Mouse (Mus musculus) adrenal gland, adult (tissue): Measurements from ENCODE around the gene Olfr376.

ENCODE experiments used
- DNase-seq, 2 experiments: peaks; one replicate each; pipeline ENCODE4 v3.0.0; 2022 to 2023; ENCODE audit warnings: low spot score in 1 of 2; ENCODE audit not compliant: inconsistent age in 2 of 2

The Olfr376 gene

DNA sequence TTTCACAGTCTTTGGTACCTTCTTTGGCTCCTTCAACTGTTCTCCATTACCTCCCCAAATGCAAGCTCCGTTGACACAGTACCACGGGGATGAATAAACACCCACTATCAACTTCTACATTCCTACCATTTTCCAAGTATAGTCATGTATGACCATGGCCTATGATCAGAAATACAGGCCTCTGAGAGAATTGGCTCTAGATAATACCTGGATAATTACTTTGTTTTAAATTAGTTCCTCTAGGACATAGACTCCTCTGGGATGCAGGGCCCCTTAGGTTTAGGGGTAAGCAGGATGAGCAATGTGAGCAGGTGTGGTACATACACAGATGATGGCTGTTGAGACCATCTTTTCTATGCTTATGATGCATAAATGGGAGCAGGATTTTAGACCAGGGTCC lies at the start of gene Olfr376:
Gene Olfr376, plus strand, starts transcription at position 301 of the 400 bp plus-strand sequence.
- no peak for DNase-seq

DNA sequence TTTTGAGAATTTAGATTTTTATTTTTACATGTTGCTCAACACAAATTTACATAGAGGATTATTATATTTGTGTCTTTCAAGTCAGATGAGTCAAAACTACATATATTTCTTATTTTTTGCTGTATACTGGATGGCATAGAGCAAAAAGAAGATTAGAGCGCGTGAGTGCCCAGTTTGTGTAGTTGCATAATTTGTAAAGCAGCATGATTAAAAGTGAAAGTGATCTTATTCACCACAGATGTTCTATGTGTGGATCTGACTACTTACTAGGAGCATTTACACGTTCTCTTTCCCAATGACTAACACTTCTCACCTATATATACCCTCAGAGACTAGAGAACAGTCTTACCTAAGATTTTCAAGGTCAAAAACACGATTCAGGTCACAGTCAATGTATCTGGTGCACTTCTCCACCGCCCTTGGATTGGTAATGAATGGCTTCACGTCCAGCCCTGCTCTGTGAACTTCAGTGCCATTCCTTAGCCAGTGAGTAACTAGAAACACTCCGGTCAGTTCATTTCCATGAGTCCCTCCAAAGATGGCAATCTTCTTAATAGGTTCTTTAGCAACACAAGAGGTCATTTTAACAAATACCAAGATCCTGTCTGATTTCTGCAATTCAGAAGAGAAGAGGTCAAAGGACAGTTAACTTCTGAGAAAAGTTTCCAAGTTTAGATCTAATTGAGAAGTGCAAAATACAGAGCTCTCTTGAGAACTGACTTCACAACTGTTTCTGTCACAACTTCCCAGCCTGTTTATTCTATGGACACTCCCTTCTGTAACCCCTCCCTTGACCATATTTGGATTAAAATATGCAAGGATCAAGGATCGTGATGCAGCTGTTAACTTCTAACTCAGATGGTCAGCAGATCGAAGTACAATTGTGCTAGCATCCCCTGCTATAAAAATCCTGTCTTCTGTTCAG lies 46.9 kb upstream of the Olfr376 start:
- DNase-seq, result peak in 1 of 2 experiments; percentile 63

DNA sequence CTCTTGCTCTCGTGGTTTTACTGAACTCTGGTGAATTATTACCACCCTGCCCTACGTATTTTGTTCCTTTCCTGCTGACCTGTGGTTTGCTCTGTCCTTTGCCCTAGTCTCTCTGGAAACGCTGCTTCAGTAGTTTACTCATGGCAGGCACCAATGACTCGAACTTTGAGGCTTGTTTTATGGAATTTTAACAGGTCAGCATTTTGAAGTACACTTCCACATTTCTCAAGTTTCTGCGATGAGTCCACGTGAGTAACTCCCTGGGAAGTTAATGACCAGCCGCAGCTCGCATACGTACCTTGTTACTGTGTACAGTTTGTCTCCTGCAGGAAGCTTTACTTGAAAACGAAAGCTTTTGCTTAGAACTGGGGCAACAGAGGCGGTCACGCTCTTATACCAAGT lies 44.6 kb upstream of the Olfr376 start:
- peak; percentile 37 to 81 for DNase-seq

GRCm38 (mm10) chr11:73327361-73327760 lies 43.7 kb upstream of the Olfr376 start:
- peak in 1 of 2 experiments; percentile 29 for DNase-seq

GRCm38 (mm10) chr11:73329442-73329841 lies 41.6 kb upstream of the Olfr376 start, which contains the start of the genes Aspa, Gm49340 and Spata22:
TSS of gene Aspa (minus strand) at chr11:73329596.
TSS of gene Gm49340 (plus strand) at chr11:73329741.
TSS of gene Spata22 (plus strand) at chr11:73329741.
- no peak for DNase-seq

DNA sequence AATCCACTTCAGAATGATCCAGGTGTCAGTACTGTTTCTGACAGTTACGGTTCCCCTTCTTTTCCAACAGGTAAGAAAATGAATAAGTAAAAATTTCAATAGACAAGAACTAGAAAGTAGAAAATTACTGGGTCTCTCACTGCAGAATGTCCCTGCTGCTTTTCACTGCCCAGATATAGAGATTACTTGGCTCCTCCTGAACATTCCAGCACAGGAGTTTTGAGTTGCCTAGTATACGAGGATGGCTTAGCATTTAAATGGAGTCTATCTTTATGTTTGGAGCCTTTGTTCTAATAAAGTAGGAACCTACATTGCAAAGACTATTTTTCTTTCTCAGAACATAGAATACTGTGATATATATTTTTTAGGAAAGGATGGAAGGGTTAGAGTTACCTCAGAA lies 37.7 kb upstream of the Olfr376 start:
- DNase-seq, result no peak

- no peak for DNase-seq
Observed at GRCm38 (mm10) chr11:73336919-73337318, 34.1 kb upstream of the Olfr376 start.

DNA sequence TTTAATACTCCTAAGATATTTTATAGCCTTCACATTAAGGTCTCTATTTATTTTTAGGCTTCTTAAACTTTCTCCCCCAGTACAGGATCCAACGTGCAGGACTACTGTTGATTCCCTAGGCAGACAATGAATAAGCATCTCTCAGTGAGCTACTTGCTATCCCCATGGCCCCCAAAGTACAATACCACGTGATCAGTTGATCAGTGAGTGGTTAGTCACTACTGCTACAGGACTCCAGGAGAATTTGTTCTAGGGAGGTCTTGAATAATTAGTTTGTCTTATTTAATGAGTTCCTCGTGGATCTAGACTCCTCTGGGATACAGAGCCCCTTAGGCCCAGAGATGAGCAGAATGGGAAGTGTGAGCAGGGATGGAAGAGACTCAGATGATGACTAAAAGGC lies 20.6 kb upstream of the Olfr376 start, which contains the start of gene Olfr20:
Gene Olfr20, plus strand, starts transcription at position 301 of the 400 bp plus-strand sequence.
- no peak for DNase-seq

DNA sequence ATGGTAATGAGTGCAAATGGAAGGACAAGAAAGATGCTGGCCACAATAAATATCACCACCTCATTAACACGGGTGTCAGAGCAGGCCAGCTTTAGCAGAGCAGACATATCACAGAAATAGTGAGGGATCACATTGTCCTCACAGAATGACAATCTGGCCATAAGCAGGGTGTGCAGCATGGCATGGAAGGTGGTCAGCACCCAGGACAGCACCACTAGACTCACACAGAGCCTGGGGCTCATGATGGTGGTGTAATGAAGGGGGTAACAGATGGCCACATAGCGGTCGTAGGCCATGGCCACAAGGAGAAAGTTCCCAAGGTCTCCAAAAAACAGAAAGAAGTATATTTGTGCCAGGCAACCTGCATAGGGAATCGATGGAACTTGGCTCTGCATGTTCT lies 24.3 kb downstream of the Olfr376 start:
- DNase-seq, result no peak

GRCm38 (mm10) chr11:73399514-73399913 lies 28.5 kb downstream of the Olfr376 start, which contains the start of gene Olfr1:
TSS of gene Olfr1 (minus strand) at chr11:73399614.
- DNase-seq, result no peak
